Mouse (Mus musculus) gastrocnemius, postnatal 14 days (tissue): ENCODE measurements around the gene Dcbld2. TPM values are rescaled to one million over a fixed set of nuclear protein-coding genes. Genes with fewer than 3 reads are reported as not detected.

Experiments
- DNase-seq: peaks from one replicate; pipeline ENCODE4 v3.0.0; 2021; ENCODE audit warnings: mixed read lengths
- intact Hi-C: fragments of 180-260 bp; cut with DNase I; formaldehyde crosslinking; loops from one replicate; pipeline ENCODE4 v1.15.1; 2025; ENCODE audit warnings: low total_unique reads
- long read RNA-seq, 2 experiments: library from polyadenylated mRNA; stranded (forward); transcript quantifications; one replicate each; pipeline ENCODE4 v2.0.0; 2021
- total RNA-seq, 2 experiments: library from RNA; stranded (reverse); gene quantifications; 2 replicates each; pipeline ENCODE4 v1.2.3; 2021

Gene Dcbld2
- 10 to 100 TPM in 1 of 2 experiments, 1 to 10 TPM in 1; 8.6 to 12.9 TPM for total RNA-seq
- long read RNA-seq, experiment 1, full-length matches to known transcripts: 2 of 5 reads
- long read RNA-seq, experiment 1, partial matches to known transcripts: 1 of 5 reads
- long read RNA-seq, experiment 1, other reads (novel, unspliced or antisense): 2 of 5 reads
- long read RNA-seq, experiment 2, full-length matches to known transcripts: 4 of 9 reads
- long read RNA-seq, experiment 2, partial matches to known transcripts: 2 of 9 reads
- long read RNA-seq, experiment 2, other reads (novel, unspliced or antisense): 3 of 9 reads

DNA sequence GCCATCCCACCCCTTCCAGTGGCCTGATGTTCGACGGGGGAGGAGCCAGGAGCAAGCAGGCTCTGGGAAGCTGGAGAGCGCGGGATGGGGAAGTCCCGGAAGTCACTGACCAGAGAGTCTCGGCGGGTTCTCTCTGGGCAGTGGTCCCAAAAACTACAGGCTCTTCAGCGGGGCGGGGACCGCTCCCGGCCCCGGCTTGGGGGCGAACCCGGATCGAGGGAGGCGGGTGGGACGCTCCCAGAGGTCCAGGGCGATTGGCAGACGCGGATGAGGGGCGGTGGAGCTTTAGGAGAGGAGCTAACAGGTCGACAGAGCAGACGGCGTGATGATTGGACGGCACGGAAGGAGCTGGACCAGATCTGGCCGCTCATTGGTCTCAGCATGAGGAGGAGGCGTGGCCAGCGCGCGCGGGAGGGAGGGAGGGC, at the start of gene Dcbld2:
Gene Dcbld2 (plus strand): TSS at position 382 of the 425 bp plus-strand sequence.
- intact Hi-C loops: no loop called here
- DNase-seq: peak; percentile 99

DNA sequence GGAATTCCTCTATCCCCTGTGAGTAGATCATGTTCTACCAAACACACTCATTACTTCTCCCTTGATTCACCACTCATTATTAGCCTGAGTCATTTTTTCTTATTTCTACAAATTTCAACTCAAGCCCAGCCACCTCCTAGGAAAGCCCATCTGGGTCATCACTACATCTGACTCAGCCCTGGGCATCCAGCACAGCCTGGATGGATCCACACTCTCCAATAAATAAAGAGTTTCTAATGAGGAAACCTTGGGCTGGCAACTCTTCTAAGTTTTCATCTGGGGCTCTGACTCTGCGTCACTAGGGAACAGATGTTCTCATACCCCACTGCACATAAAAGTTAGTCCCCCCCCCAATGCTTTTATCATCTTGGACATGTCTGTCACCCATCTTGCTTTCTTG, 31.1 kb upstream of the Dcbld2 start:
- intact Hi-C loops: no loop called here
- DNase-seq: peak; percentile 24

DNA sequence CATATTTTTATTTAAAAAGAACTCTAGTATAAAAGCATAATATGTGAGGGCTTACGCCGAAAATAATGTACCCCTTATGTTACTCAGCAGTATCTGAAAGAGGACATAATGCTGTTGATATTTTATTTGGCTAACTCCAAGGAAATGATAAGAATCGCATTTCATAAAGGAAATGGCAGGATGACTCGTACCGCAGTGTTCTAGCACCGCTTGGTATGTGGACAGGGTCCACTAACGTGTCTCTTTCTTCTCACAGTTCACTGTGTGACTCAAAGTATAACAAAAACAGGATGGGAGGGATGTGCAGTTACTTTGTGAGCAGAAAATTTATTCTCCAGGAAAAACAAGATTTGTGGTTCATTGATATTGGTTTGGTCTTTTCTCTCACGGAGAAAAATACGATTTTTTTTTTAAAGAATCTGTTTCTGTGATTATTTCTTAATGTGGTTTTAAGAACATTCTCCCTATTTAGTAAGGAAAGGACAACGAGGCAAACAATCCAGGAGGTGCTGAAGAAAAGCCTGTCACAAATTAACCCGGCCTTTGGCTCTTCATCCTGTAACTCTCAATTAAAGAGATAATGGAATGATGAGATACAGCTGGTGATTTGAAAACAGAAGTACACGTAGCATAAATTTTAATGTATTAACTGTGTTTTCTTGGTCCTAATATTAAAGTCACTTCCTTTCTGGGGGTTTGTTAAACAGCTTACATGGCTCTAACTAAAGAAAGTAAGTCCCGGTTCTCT, 30.3 kb upstream of the Dcbld2 start:
- no peak for DNase-seq
- intact Hi-C loops: no loop called here

DNA sequence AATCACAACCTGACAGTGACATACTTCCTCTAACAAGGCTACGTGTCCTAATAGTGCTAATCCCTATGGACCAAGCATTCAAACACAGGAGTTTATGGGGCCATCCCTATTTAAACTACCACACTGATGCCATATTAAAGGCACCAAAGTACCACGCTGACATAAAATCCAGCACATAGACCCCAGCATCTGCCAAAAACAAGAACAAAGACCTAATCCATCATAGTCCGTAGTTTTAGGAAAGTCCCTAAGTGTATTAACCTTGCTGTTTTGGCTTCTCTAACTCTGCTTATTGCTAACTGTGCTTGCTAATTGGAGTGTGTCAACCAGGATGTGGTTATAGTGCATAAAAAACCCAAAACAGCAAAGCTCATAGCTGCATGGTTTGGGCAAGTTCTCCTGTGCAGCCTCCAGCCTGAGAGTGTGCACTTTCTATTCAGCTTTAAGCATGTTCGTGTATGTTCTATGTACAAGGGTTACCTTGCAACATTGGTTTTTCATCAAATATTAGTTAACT, 21.9 kb upstream of the Dcbld2 start:
- intact Hi-C loops: no loop called here
- DNase-seq: no peak

DNA sequence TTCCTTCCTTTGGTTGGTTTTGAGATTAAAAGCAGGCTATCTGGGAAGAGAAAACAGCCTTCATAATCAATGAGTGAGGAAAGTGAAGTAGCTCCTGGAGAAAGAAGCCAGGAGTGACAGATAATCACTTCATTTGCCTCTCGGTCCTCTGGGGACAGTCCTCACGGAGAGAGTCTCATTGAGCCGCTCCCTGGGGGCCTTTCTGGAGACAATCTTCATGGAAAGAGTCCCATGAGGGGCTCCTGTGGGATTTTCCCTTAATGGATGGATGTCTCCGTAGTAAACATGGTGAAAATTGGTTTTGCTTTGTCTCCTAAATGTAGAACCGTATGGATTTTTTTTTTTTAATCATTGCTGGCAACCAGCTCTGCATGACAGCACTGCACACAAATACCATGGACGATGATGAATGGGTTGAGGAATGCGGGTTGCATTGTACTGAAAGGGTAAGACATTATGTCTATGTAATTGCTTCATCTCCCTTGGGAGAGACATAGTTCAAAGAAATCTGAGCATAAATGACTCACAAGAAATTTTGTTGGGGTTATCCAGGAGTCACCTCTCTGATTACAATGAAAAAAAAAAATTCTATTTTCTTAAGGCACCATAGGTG, 19.0 kb upstream of the Dcbld2 start:
- DNase-seq: no peak
- intact Hi-C loops: no loop called here

DNA sequence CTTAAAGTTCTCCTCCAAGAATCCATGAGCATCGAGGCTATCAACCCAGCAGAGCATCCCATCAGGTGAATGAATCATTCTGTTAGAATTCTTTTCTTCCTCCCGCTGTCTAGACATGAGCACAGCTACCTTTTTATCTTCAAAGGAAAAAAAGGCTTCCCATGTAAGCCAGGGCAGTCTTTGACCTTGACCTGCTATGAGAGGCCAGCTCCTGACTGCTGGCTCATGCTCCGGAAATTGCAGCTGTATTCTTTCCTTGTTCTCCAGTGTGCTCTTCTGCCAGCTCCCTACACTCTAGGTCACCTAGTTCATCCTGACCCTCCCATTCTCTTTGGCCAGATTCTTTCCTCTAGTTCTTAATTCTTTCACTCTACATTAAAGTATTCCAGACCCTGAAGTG, 15.2 kb upstream of the Dcbld2 start:
- intact Hi-C loops: no loop called here

DNA sequence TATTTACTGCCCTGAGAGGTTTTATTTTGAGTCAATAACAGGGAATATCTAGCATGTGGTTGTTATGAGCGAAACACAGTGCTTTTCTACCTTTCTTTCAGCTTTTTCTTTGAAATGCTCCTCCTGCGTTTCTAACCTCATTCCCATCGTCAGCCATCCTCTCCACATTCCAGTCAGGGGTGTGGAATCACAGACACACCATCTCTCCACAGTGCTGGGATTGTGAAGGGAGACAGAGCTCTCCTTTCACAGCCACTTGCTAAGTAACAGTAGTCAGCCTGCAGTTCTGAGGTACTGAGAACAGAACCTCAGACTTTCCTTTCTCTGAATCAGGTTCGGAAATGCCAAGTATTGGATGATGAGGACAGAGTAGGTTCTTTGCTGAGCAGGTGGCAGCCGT, 14.1 kb upstream of the Dcbld2 start:
- no peak for DNase-seq
- intact Hi-C loops: no loop called here

More for the DNA sequence above, 15.2 kb upstream of the Dcbld2 start:
- no peak for DNase-seq

DNA sequence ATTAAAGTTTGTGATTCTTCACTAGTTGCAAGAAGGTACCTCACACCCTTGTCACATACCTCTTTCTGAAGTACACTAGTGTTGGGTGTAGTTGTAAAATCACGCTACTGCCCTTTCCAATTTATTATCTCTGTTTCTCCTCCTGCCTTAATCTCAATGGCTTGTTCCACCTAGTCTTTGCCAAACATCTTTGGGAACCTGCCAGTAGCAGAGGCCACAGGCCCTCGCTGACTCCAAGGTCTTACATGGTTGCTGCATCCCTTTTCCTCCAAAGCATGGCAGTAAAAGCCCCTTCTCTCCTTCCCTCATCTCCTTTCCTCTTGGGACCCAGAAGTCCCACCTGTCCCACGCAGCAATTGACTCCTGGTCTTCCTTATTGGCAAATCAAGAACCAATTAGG, 9.6 kb upstream of the Dcbld2 start:
- no peak for DNase-seq
- intact Hi-C loops: no loop called here

DNA sequence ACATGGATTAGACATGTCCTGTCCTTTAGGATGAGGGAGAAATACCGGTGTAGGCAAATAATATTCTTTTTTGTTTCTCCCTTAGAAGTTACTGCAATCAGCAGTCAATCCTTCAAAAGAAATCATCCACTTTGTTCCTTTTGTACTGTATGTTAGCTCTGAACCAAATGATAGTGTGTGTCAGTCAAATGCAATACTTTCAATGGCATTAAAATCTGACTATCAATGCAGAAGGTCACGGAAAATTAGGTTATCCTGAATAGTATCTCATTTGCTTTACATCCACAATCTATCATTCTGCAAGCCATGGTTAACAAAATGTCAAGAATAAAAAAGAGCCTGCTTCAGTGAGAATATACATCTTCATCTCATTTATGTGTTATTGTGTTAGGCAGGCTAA, 7.2 kb upstream of the Dcbld2 start:
- DNase-seq: no peak
- intact Hi-C loops: no loop called here

DNA sequence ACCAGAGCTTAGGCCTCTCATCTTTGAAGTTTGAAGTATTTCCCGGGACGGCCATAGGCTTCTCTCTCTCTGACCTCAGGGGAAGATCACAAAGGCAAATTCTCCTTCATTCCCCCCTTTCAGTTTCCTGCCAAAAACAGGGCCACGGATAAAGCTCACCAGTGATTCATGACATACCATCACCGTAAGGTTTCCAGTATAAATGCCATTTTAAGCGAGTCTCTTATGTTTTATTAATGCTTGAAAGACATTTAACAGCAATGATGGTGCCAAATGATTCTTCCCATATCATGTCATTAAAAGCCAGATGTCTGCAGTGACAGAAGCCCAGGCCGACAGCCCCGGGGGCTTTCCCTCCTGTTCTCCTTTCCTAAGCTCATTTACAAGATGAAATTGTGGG, 3.6 kb upstream of the Dcbld2 start:
- DNase-seq: no peak
- intact Hi-C loops: no loop called here

DNA sequence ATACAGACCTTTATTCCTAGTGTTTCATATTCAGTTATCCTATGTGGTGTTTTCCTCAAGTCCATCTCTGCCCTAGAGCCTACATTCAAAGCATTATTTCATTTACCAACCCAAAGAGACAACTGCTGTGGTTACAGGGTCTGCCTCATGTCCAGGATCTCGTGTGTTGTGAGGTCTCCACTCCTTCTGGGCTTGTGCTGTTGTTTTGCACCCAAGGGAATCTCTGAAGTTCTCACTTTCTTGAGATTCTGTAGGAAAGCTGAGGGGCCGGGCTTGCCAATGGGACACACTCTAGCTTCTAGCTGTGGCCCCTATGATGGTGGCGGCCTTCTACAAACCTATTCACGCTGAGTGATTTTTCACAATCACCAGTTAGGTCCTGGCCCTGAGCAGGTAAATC, 3.0 kb upstream of the Dcbld2 start:
- no peak for DNase-seq
- intact Hi-C loops: no loop called here

DNA sequence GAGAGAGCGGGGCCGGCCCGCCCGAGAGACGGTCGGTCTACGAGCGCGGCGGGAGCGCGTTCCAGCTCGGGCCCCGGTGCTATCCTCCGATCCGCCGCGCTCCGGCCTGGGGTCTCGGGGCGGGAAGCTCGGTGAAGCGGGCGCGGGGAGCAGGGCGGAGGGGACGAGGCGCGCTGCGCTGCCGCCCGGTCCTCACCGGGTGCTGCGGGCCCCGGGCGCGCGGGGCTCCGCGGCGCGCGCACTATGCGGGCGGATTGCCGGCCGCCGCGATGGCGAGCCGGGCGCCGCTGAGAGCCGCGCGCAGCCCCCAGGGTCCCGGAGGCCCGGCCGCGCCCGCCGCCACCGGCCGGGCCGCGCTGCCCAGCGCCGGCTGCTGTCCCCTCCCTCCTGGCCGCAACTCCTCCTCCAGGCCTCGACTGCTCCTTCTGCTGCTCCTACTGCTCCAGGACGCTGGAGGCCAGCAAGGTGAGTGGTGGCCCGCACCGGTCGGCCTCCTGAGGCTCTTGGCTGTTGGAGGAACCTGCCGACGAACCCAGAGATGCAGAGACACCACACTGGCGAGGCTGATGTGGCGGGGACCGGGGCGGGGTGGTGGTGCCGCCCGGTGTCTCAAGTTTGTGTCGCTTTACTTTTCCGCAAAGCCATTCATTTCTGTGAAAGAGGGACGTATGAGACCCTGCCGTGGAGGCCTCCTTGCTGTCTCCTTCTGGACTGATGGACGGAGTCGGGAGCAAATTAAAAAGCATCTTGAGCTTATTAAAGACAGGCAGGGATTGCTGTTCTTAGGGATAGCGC, 441 bp downstream of the Dcbld2 start:
- DNase-seq: peak; percentile 45
- intact Hi-C loops: no loop called here

DNA sequence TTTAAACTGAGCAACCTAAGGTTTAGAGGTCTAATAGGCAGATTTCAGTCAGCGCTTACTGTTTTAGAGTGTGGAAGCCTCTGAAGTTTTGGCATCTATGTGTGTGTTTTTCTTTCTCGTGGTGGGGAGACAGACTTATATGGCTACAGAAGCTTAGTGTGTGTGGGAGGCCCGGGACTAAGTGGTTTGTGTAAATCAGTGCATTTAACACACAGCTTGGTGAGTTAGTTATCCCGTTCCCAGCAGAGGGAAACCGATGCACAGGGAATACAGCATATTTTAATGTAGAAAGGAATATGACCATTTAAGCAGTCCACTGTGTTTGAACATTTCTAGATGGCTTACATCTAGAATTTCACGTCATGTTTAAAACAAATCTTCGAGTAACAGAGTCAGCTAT, 1.6 kb downstream of the Dcbld2 start:
- no peak for DNase-seq
- intact Hi-C loops: no loop called here

DNA sequence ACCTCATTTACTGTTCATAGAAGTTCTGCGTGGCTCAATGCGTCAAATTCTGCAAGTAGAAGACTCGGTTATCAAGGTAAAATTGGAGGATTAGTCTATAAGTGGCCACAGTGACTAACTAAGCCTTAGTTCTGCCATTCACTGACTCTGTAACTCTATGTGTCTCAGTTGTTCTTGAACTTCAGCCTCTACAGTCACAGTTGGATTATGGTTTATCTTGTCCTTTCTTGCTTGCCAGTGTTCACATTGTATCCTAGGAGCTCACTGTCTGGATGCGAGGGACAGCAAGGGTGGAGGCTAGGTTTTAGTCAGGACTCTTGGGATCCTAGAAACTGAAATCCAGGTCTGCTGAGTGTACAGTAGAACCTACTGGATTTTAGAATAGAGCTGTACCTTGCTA, 6.6 kb downstream of the Dcbld2 start:
- DNase-seq: no peak
- intact Hi-C loops: no loop called here

DNA sequence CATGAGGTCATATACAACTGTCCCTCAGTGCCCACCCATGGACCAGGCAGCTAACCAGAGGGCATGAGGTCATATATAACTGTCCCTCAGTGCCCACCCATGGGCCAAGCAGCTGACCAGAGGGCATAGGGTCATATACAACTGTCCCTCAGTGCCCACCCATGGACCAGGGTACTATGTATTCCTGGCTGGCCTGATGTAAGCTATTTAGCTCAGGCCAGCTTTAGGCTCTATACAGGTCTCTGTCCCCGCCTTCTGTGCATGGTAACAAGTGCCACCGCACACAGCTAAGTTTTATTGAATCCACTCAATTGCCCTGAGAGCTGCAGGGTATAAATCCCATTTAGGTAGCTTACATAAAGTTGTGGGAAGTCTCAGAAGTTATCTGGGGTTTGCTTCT, 7.3 kb downstream of the Dcbld2 start:
- intact Hi-C loops: no loop called here
- DNase-seq: no peak

DNA sequence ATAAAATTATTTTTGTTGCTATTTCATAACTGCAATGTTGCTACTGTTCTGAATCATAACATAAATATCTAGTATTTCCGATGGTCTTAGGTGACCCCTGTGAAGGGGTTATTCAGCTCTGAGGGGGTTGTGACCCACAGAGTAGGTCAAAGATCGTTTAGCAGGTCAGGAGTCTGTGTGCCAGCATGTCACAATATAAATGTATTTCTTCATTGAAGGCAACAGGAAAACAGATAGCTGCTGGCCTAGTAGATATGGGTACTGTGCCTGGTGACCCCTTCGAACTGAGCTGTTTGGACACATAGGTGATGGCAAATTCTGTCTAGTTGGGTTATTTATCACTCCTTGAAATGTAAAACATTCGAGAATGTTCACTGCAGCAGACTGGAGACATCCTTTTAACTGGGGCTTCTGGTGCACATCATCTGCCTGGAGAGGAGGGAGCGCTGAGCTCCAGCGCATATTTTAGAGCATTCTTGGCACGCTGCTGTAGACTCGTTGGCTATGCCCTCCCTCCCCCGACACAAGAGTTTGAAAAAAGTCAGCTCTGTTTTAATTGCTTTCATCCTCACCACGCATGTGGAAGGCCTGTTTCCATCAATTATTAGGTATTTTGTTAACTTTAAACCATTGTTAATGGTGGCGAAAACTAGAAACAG, 13.6 kb downstream of the Dcbld2 start:
- no peak for DNase-seq

DNA sequence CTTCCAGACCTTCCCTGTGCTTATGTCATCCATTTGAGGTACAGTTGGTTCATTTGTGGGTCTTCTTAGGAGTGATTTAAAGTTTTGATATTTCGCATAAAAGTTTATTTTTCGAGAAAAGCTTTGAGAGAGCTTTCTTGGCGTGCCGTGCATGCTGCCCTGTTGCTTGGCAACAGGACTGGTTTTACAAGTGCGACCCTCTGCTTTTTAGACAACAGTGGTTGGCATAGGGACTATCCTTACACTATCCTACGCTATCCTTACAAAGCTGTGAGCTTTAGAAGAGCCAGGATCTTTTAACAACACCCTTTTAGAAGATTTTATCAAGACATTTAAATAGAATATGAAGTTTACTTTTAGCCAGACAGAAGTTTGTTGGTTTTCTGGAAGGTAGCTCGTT, 22.0 kb downstream of the Dcbld2 start:
- intact Hi-C loops: no loop called here
- DNase-seq: no peak

More for the DNA sequence above, 13.6 kb downstream of the Dcbld2 start:
- intact Hi-C loops: no loop called here

DNA sequence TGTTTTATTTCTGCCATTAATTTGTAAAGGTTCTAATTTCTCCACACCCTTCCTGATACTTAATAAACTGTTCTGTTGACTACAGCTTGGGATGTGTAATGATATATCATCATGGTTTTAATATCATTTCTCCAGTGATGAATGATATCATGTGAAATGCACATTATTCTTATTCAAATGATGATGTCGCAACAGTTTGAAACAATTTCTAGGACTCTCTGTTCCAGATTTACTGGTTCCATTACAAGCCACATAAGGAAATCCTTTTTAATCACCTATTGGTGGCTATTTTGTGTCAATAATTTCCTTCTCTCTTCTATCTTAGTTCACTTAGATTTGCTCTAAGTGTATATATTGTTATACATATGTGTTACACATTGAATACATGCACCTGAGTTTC, 24.1 kb downstream of the Dcbld2 start:
- intact Hi-C loops: no loop called here
- no peak for DNase-seq

DNA sequence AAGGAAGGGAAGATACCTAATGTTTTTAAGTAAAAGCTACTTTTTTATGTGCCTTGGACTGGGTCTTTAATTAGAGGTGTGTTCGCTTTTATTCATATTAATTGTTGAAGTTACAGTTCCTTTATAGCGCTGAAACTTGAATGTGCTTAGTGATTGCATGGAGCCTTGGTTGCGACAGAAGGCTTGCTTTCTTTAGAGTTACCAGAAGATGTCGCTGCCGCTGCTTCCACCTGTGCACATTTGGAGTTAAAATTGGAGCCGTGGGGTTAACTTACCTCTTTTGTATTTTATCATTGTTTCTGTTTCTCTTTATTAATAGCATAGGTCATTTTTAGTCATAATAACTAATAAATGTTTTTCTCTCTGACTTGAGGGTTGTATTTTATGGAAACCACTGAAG, 36.5 kb downstream of the Dcbld2 start:
- intact Hi-C loops: no loop called here
- no peak for DNase-seq
